In the genomic region with DNA sequence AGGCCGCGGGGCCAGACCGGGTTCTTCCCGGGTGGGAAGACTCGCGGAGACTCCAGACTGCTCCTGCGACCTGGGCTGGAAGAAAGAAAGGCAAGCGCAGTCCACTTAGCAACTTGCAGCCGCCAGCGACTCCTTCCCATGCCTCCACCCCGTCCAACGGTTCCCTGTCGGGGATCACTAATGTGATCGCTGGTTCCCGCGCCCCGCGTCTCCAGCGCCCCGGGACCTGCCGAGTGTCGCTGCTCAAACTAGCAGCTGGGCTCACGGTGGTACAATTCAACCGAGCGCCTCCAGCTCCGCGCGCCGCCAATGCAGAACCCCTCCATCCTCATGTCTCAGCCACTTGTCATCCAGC, we compare ENCODE assay signal across 9 mouse cellular contexts. TPM values are rescaled to one million over a fixed set of nuclear protein-coding genes. Genes with fewer than 3 reads are reported as not detected.
DNase-seq lines count a peak whose midpoint lies in the region; ATAC-seq and TF ChIP-seq lines count a peak whose summit lies in the region.
"Had no signal": no experiment of that assay in that cellular context is flagged by ENCODE, and none has a peak within 500 bp of the region (broad histone marks: within the 10 kb centered on the region; RNA-seq: fewer than 3 reads in every experiment).

No protein-coding gene starts in this region.

- no peaks in the 10 kb centered on the region for H3K36me3 ChIP-seq in lung, embryonic 14.5 days (ENCODE audit: insufficient read depth)
- H3K36me3 ChIP-seq in embryonic facial prominence, embryonic 15.5 days: no peaks in the 10 kb centered on the region
- H3K36me3 ChIP-seq in limb, embryonic 13.5 days: no peaks in the 10 kb centered on the region
- no peaks in the 10 kb centered on the region for H3K36me3 ChIP-seq in stomach, embryonic 15.5 days

- H3K4me2 ChIP-seq in lung, embryonic 14.5 days: peak overlapping the region; percentile 41; the same call in 1 of the 2 replicates
- H3K4me2 ChIP-seq in embryonic facial prominence, embryonic 15.5 days (replicated peaks): peak overlapping the region; percentile 45
- peak overlapping the region; percentile 55 for H3K4me2 ChIP-seq in limb, embryonic 13.5 days (replicated peaks)
- peak overlapping the region; percentile 49 for H3K4me2 ChIP-seq in stomach, embryonic 15.5 days

- under 1% methylated on average over 29 of the region's 29 CpGs for WGBS in lung, embryonic 14.5 days
- under 1% methylated on average over 29 of the region's 29 CpGs for WGBS in embryonic facial prominence, embryonic 15.5 days
- under 1% methylated on average over 29 of the region's 29 CpGs for WGBS in limb, embryonic 13.5 days
- WGBS in stomach, embryonic 15.5 days: under 1% methylated on average over 29 of the region's 29 CpGs

- no peak for ATAC-seq in lung, embryonic 14.5 days (ENCODE audit: insufficient read depth)
- ATAC-seq in embryonic facial prominence, embryonic 15.5 days (ENCODE audit: insufficient number of reproducible peaks, low FRiP score, low TSS enrichment, low read depth): no peak
- no peak for ATAC-seq in limb, embryonic 13.5 days (ENCODE audit: low FRiP score, low read depth)
- ATAC-seq in stomach, embryonic 15.5 days (ENCODE audit: insufficient read depth, low FRiP score, low read depth): no peak

- peak overlapping the region; percentile 20 for H3K4me3 ChIP-seq in lung, embryonic 14.5 days (ENCODE audit: low read depth, low read length)
- H3K4me3 ChIP-seq in embryonic facial prominence, embryonic 15.5 days (replicated peaks): peak overlapping the region; percentile 31
- H3K4me3 ChIP-seq in limb, embryonic 13.5 days: peak overlapping the region; percentile 35
- peak overlapping the region; percentile 32 for H3K4me3 ChIP-seq in stomach, embryonic 15.5 days (replicated peaks)
- H3K4me3 ChIP-seq: left cerebral cortex, adult 2 months had no signal

- TF ChIP-seq CTCF in lung, embryonic 14.5 days (IDR thresholded peaks at IDR 0.05; ENCODE audit: low read depth): no peak

- H3K9me3 ChIP-seq in lung, embryonic 14.5 days (ENCODE audit: low read depth, low read length): no peaks in the 10 kb centered on the region
- no peaks in the 10 kb centered on the region for H3K9me3 ChIP-seq in embryonic facial prominence, embryonic 15.5 days (replicated peaks)
- no peaks in the 10 kb centered on the region for H3K9me3 ChIP-seq in limb, embryonic 13.5 days
- no peaks in the 10 kb centered on the region for H3K9me3 ChIP-seq in stomach, embryonic 15.5 days

- H3K9ac ChIP-seq in lung, embryonic 14.5 days: no peak overlapping the region
- no peak overlapping the region for H3K9ac ChIP-seq in embryonic facial prominence, embryonic 15.5 days
- no peak overlapping the region for H3K9ac ChIP-seq in limb, embryonic 13.5 days
- H3K9ac ChIP-seq in stomach, embryonic 15.5 days: no peak overlapping the region

- H3K27me3 ChIP-seq in lung, embryonic 14.5 days (ENCODE audit: insufficient read depth, low read length): peaks cover 87% of the 10 kb centered on the region
- peaks cover 98% of the 10 kb centered on the region for H3K27me3 ChIP-seq in embryonic facial prominence, embryonic 15.5 days
- peaks cover 100% of the 10 kb centered on the region for H3K27me3 ChIP-seq in limb, embryonic 13.5 days
- H3K27me3 ChIP-seq in stomach, embryonic 15.5 days (replicated peaks): peaks cover 79% of the 10 kb centered on the region

- H3K4me1 ChIP-seq in lung, embryonic 14.5 days (ENCODE audit: insufficient read depth): no peaks in the 10 kb centered on the region
- peaks cover 19% of the 10 kb centered on the region for H3K4me1 ChIP-seq in embryonic facial prominence, embryonic 15.5 days
- H3K4me1 ChIP-seq in limb, embryonic 13.5 days: peaks cover 7% of the 10 kb centered on the region
- peaks cover 7% of the 10 kb centered on the region; the same call in 1 of the 2 replicates for H3K4me1 ChIP-seq in stomach, embryonic 15.5 days

- H3K27ac ChIP-seq in lung, embryonic 14.5 days (ENCODE audit: low read depth): no peak overlapping the region
- H3K27ac ChIP-seq in embryonic facial prominence, embryonic 15.5 days (replicated peaks): no peak overlapping the region
- H3K27ac ChIP-seq in limb, embryonic 13.5 days: no peak overlapping the region
- H3K27ac ChIP-seq in stomach, embryonic 15.5 days: no peak overlapping the region
- H3K27ac ChIP-seq: left cerebral cortex, adult 2 months had no signal

- DNase-seq in lung, embryonic 14.5 days: no peak
- no peak for DNase-seq in lung, postnatal 4 days
- no peak for DNase-seq in MN1 (ENCODE audit: low spot score)
- DNase-seq in left cerebral cortex, postnatal 14 days (ENCODE audit: low spot score in 2 of 2): no peak
- DNase-seq in right cerebral cortex, adult 2 months (ENCODE audit: low spot score in 2 of 2): no peak

- intact Hi-C loops in left cerebral cortex, postnatal 14 days (cut with DNase I): no loop called here

RNA-seq across cellular contexts. Expression of gene Bsx, which starts 3.9 kb away (rescaled TPM):
- polyA plus RNA-seq in lung, embryonic 14.5 days (2014; fragmentation: Nextera tagmentation; extraction: Ambion mirVana): not detected in 2 replicates
- polyA plus RNA-seq in embryonic facial prominence, embryonic 15.5 days (2015; fragmentation: Nextera tagmentation; extraction: Ambion mirVana): not detected in 2 replicates
- 0.06 TPM in 1 of 2 replicates, not detected in the other for polyA plus RNA-seq in limb, embryonic 13.5 days (2015; fragmentation: Nextera tagmentation; extraction: Ambion mirVana)
- not detected in 2 replicates for polyA plus RNA-seq in stomach, embryonic 15.5 days (2015; fragmentation: Nextera tagmentation; extraction: Ambion mirVana)
- not detected for total RNA-seq in left cerebral cortex, postnatal 14 days (2021)
- total RNA-seq: left cerebral cortex, adult 2 months had no signal
